Mouse (Mus musculus) layer of hippocampus, postnatal 25 days (tissue): Measurements from ENCODE around the gene Chchd6. TPM values are rescaled to one million over a fixed set of nuclear protein-coding genes. Genes with fewer than 3 reads are reported as not detected.

ENCODE experiments used
- DNase-seq, 2 experiments: peaks; one replicate each; pipeline ENCODE4 v3.0.0; 2022; ENCODE audit warnings: mixed read lengths in 2 of 2, low spot score in 1 of 2; ENCODE audit errors: extremely low spot score in 1 of 2
- total RNA-seq, 2 experiments: library from RNA; stranded (reverse); gene quantifications; 2 replicates each; pipeline ENCODE4 v1.2.3; 2021

The Chchd6 gene
- total RNA-seq, 2 experiments from 2014 or later = 62.4 to 74.8 TPM

DNA sequence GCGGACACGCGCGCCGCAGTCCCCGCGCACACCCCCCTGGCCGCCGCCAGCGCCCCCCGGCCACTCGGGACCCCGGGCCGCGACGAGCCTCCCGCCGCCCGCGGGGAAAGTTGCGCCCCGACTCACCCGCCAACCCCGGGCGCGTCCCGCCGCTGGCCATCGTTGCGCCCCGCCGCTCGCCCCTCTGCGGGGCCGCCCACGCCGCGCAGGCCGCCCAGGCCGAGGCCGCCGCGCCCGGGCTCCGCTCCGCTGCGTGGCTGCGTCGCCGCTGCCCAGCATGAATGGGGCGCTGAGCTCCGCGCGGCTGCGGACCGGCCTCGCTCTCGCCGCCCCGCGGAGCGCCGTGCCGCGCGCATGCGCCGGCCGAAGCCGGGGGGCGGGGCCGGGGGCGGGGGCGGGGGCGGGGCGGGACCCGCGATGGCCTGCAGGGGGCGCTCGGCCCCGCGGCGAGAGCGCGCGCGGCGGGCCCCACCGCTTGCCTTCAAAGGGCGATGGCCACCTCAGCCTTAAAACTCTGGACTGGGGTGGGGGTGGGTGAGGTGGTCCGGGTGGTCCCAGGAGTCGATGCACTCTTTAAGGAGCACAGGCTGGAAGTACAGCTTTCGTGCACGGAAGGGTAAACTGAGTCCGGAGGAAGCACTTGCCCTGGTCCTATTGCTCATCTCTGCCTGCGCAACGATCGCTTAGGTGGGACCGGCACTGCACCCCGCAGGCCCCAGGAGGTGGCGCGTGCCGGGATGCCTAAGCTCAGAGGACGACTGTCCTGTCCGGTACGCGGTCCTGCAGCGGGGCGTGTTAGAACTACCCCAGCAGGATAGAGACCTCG is 233.0 kb downstream of the Chchd6 start, which contains the start of gene Plxna1:
Gene Plxna1, minus strand, starts transcription at position 340 of the 826 bp plus-strand sequence.
- peak; percentile 49 to 51 for DNase-seq

DNA sequence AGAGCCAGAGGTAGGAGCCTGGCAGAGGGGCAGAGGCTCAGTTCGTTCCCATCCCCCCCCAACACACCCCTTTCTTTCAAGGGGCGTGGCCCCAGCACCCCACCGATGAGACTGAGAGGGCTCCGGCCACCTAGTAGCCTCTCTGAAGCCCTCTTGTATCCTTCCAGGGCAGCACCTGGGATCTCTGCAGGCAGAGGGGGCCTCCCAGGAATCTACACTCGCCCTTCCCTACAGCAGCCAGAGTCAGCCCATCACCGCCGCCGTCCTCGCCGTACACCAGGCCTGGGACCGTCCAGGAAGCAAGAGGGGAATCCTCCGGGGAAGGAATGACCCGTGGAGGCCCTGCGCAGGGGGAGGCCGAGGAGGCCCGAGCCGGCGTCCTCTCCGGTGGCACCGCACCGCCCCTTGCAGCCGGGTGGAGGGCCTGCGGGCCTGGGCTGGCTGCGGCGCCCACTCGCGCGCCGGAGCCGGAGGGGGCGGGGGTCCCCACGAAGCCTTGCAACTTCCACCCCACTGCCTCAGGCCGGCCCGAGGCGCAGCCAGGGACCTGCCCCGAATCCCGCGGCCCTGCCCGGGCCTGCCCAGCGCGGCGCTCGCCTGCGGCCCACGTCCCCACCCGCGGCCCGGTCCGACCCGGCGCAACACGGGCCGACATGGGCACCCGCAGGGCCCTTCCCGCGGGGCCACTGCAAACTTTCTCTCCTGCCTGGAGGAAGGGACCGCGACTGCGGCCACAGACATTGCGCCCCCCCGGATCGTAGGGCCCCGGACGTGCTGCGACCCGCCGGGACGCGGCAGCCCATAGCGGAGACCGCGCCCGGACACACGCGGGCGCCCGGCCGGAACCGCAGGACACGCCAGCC is 233.8 kb downstream of the Chchd6 start:
- DNase-seq = no peak

DNA sequence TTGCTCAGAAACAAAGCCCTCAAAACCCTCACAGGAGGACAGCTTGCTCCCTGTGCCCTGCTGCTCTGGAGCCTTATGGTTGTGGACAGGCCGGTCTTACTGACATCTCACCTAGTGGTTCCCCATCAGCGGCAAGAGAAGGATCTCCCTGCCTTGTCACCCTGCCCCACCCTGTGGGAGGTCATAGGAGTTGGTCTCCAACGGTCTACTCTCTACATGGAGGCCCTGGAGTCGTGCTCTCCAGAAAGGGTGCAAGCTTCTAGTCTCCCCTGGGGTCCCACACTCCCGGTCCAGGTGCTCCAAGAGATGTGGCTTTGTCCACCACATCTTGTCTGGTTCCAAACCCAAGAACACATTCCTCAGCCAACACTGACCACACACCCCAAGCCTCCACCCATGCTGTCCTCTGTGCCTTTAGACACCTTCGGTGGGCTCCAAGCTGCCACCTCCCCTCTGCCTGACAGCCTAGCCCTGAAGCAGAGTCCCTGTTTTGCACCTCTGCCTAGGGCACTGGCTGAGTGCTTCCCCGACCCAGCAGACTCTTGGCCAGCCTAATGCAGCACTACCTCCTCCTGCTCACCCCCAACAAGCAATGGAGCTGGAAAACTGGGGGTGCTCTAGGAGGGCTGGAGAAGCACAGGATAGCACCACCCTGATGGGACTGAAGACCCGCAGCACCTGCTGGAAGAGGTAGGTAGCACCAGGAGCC is 234.6 kb downstream of the Chchd6 start:
- no peak for DNase-seq

DNA sequence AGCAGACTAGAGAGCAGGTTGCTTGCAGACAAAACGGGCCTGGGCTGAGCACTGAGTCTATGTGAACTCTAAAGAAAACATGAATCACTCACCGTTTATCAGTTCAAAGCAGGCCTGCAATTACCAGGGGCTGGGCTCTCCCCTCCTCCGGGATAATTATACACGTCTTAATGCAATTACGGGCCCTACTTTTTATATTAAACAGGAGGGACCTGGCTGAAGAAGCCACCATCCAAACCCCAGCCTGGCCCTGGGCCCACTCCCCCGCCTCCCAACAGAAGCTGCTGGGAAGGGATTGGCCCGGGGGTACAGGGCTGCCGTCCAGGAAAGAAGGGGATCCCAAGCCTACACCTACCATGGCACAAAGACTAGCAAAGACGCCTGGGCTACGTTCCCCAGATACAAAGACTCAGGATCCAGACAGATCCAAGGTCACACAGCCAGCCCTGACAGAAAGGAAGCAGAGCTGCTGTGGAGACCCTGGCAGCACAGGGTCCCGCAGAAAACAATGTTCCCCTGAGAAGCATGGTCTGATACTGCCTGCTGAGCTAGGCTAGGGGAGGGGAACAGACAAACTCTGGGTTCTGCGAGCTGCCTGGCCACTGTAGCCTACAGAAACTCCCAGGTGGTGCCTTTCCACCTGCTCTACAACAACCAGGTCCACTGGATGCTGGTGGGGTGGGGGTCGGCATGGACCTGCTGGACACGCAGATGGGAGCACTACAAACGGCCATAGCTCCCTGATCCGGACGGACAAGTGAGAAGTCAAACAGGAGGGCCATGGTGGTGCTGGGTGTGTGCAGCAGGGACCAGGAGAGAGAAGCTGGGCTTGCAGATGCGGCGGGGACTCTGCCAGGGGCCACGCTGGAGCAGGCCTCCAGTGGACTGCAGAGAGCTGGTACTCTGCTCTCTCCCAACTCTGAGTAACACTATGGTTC is 235.4 kb downstream of the Chchd6 start:
- DNase-seq = no peak

DNA sequence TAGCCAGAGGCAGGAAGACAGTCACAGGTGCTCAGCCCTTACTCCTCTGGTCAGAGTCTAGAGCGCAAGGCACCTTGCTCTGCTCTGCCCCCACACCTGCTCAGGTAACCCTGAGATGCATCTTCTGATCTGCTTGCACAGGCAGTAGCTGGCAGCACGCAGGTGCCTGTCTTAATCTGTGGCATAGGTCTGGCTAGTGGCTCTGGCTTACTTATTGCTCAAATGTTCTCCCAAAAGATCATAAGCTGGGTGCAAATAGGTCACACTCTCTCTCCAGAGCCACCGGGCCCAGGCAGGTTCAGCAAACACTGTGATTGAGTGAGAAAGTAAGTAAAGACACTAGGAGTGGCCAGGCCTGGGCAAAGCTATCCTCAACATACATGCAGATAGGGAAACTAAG is 236.3 kb downstream of the Chchd6 start:
- DNase-seq = no peak

DNA sequence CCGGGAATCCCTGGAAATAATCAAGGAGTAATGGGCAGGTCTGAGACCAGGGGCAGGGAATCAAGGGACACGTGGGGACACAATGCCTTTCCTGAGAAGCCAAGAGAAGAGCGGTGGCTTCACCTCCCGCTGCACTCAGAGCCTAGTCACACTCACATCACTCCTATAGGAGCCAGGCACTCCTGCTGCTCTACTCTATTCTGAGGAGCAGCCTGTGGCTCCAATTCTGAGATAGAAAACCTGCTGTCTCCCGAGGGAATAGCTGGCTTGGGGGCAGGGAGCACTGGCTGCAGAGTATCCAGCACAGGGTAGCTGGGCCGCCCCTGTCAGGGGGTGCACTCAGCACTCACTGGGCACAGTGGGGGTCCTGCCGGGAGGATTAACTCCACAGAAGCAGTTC is 239.8 kb downstream of the Chchd6 start:
- DNase-seq = no peak

DNA sequence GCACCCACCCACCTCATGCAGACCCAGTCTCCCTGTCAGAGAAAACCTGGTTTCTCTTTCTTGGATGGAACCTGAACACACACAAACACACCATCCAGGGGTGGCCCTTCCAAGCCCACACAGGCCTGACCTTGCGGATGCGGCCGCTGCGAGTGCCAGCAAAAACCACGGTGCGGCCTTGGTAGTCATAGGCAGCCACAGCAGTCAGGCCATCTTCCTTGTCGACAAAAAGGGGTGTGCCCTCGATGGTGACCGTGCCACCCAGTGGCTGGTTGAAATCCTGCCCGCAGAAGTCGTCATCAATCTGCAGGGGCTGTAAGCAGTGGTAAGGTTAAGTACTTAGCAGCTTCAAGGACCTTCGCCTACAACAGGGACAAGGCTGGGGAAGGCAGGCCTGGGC is 240.7 kb downstream of the Chchd6 start:
- DNase-seq = peak in 1 of 2 experiments; percentile 3

DNA sequence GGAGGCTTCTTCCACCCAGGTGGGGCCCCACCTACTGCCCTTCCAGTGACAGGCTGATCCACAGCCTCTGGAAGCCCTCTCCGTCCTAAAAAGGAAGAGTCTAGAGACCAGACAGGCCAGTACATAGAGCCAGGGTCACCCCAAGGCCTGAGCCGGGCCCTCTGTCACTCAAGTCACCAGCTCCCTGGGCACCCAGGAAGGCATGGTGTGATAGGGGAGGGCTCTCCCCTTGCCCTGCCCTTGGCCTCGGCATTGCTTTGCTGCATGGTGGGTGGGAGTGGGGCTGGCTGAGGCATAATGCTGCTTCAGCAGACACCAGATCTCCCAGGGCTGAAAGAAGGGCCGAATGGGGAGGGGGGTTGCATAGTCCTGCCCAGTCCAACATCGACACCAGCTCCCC is 241.4 kb downstream of the Chchd6 start:
- DNase-seq = no peak

DNA sequence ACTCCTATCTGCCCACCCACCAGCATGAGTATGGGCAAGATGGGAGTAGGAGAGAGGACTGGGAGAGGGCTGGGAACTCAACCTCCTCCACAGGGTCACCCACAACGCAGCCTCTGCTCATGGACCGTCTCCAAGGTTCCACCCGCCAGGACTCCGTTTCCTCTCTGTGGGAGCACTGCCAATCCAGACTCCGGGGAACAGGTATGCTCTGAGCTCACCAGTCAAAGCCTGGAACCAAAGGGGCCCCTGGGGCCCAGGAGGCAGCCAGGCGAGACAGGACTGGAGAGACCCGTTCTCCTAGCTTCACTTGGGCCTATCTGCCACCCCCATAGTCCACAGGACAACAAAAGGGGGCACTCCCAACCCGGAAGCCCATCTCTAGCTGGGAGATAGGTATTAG is 242.4 kb downstream of the Chchd6 start:
- DNase-seq = peak in 1 of 2 experiments; percentile 4

DNA sequence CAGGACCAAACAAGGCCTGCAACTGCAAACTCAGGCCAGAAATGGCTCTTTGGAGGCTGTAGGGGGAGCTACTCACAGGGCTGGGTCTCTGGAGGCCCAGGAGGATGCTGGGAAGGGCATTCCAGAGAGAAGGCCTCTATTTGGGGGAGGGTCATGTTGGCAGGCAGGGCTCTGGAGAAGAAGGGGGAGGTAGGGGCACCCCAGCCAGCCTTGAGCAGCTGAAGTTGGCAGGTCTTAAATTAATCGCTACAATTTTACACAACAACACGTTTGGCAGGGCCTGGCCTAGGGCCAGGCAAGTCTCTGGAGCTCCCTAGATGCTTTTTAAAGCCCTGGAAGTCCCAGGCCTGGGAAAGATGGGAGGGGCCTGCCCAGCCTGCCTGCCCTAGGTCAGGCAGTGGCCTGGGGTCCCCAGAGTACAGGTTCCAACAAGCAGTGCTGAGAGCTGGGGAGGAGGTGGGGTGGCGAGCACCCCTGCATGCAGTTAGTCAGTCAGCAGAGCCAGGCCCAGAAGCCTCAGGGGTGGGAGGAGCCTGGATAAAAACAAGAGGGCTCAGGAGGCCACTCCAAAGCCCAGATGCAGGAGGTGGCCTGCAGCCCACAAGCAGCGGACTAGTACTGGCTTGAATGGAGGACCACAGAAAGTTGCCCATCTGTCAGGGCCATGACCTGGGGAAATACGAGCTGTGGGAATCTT is 243.9 kb downstream of the Chchd6 start:
- no peak for DNase-seq

DNA sequence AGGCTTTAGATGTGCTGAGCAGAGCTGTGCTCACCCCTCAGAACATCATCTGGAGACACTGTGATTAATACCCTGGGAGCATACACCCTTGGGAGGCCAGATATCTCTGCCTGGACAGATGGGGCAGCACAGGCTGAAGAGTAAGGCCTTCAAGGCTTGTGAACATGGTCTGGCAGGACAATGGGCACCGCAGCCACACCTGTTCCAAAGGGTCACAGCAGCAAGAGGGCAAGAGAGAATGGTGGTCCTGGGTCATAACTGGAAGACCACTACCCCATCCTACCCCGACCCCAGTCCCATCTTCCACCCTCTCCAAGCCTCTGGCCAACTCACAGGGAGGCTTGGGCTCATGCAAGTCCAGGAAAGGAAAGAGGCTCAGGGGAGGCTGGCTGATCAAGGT is 244.9 kb downstream of the Chchd6 start:
- DNase-seq = no peak

DNA sequence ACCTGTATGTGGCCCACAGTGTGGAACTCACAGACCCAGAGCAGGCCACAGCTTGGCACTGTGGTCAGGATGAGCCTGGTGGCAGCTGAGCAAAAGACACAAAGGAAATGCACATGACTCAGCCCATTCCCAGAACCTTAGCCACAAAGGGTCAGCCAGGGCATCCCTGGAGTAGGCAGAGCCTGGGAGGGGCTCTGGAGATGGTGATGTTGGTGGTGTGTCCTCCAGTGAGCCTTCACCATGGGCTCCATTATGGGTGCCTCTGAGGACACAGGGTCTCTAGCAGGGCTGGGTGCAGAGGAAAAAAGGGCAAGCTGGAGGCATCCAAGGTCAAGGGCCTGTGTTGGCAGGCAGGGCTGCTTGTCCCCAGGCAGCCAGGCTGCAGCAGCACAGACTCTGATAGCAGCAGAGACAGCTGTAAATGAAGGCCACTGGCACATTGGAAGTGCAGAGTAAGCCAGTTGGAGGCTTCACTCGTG is 245.4 kb downstream of the Chchd6 start:
- no peak for DNase-seq

DNA sequence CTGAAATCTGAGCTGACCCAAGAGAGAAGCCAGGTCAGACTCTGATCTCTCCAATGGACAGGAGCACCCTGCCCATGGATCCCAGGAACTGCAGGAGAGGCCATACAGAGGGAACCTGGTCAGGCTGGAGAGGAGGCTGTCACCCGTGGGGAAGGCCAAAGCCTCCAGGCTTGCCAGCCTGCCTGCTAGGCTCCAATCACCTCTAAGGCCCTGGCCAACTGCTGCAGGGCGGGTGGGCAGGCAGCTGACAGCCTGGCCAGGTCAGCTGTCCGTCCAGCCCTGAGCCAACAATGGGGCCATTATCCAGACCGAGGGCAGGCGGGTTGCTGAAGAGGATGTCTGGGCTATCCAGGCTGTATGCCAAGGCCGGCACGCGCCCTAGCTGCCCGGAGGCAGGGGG is 247.1 kb downstream of the Chchd6 start:
- no peak for DNase-seq

DNA sequence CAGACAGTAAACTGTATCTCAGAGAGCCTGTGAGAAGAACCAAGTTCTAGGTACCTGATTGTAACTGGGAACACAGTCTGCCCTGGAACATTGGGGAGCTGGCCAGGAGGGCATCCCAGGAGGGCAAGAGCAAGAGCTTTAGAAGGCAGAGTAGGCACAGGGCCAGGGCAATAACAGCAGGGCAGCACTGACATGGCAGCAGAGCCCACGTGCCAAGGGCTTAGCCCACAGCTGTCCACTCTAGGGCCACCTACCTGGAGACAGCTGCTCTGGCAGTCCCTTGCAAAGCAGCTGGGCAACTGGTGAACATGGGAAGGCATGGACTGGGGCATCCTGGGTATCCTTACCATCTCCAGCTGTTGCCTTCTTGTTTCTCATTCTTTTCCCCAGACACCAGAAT is 247.7 kb downstream of the Chchd6 start:
- DNase-seq = no peak

DNA sequence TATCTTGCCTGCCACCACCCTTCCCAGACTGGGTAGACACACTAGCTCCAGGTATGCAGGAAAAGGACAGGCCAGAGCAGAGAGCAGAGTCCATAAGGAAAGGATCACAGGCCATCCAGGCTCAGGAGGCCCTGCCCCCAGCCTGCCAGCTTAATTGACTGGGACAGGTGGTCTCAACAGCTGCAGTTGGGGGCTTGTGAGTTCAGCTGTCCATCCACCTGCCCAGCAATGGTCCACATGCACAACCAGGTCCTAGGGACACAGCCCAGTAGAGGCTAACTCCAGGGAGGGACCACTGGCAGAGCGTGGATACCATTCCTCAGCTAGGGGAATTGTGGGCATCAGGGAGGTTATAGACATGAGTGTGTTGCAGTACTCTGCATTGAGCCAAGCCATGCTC is 249.6 kb downstream of the Chchd6 start:
- DNase-seq = no peak

DNA sequence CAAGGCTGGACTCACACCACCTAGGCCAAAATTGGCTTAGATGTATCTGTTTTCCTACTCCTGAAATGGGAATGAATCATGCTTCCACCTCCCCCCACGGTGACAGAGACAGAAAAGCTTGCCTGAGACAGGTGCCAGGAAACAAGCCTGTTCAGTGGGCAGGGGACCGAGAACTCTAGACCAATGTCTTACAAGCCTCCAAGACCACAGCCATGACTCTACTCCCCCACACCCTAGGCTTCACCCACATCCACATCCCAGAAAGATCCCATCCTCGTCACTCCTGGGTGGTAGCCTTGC is 250.0 kb downstream of the Chchd6 start:
- DNase-seq = no peak

DNA sequence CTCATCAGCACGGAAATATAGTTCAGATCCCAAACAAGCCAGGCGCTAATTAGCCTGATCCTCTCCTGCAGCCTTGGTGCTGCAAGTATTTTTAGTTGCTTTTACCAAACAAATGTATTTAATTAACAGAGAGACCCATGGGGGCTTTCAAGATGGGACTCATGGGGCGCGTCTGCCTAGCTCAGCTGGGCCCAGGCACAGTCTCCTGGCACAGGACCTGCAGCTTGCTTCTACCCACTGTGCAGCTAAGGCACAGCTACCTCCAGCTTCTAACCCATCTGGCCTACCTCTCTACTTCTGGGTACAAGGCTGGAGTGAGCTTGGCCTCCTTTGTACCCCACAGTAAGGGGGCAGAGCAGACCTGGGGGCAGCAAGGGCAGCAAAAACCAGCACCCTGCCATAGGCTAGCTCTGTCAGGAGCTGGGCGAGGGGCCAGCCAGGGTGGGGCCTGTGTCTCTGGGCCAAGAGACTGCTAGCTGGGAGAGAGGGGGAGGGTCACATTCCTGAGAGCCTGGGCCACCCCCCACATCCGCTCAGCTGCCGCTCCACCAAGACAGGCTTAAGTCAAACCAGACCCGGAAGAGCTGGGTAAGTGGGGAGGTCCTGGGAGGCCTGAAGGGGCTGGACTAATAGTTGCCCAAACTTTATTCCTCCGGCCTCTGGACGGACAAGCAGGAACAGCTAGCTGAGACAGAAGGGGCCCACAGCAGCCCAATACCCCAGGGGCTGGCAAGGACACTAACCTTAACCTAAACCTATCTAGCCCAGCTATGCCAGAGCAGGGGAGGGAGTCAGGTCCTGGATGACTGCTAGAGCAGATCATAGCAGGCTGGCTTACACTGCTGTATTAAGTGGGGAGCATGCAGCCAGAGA is 250.6 kb downstream of the Chchd6 start:
- no peak for DNase-seq

DNA sequence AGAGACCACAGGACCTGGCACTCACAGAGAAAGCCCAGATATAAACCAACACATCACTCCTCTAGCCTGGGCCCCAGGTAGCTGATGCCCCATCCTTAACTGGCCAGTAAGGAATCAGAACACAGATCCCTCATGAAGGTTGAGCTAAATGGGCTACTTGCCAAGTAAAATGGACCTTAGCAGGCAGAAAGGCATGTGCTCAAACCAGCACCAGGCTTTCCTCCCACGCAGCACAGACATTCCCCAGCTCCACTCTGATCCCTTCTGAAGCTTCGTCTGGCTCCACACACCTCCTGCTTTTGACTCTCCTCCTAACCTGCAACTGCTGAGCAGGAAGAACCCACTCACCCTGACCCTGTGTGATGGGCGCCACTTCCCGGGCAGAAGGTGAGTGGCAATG is 253.5 kb downstream of the Chchd6 start:
- DNase-seq = no peak
